Mouse (Mus musculus) thymus, adult 2 months (tissue): ENCODE results near the gene Rassf7. TPM values are rescaled to one million over a fixed set of nuclear protein-coding genes. Genes with fewer than 3 reads are reported as not detected.

ENCODE experiments used
- DNase-seq: peaks from one replicate; pipeline ENCODE4 v3.0.0; 2021
- H3K27ac ChIP-seq: fragments of 200-500 bp; 2 replicates; pipeline ENCODE4 v1.5.1; 2012; ENCODE audit warnings: low read length, control low read depth; ENCODE audit not compliant: control insufficient read depth, insufficient read depth
- H3K27me3 ChIP-seq: fragments of 200-500 bp; 2 replicates; pipeline ENCODE4 v1.6.1; 2012; ENCODE audit warnings: mild to moderate bottlenecking, low read length, moderate library complexity, mixed read lengths; ENCODE audit not compliant: control insufficient read depth, insufficient read depth
- H3K36me3 ChIP-seq: fragments of 200-500 bp; 2 replicates; pipeline ENCODE4 v1.6.1; 2012; ENCODE audit warnings: mild to moderate bottlenecking, low read length, moderate library complexity; ENCODE audit not compliant: control insufficient read depth, insufficient read depth
- H3K4me1 ChIP-seq: fragments of 200-500 bp; replicated peaks from 2 replicates; pipeline ENCODE4 v1.6.1; 2012; ENCODE audit warnings: low read length; ENCODE audit not compliant: control insufficient read depth, insufficient read depth
- H3K4me3 ChIP-seq: fragments of 200-500 bp; 2 replicates; pipeline ENCODE4 v1.5.1; 2012; ENCODE audit warnings: mild to moderate bottlenecking, low read length, control low read depth, moderate library complexity; ENCODE audit not compliant: control insufficient read depth, insufficient read depth
- CTCF ChIP-seq: fragments of 200-500 bp; IDR thresholded peaks from 2 replicates; pipeline ENCODE4 v1.5.1; 2012; ENCODE audit warnings: mild to moderate bottlenecking, control low read depth, low read length, moderate library complexity, borderline replicate concordance; ENCODE audit not compliant: control insufficient read depth, poor library complexity, insufficient read depth; ENCODE audit errors: extremely low read depth
- POLR2A ChIP-seq: fragments of 200-500 bp; IDR thresholded peaks from 2 replicates; pipeline ENCODE4 v1.6.1; 2012; ENCODE audit warnings: mild to moderate bottlenecking, low read length, control low read depth, moderate library complexity; ENCODE audit not compliant: control insufficient read depth, poor library complexity, insufficient read depth; ENCODE audit errors: extremely low read depth
- WGBS: fragments of 180-500 bp; shearing (Covaris S2); methylation state at CpG from one replicate; pipeline ENCODE4 v1.1.7; 2018; 5-methylcytosine and 5-hydroxymethylcytosine counted together
- polyA plus RNA-seq: library from polyadenylated mRNA; depleted of rRNA; stranded (reverse); fragments of >200 nt; gene quantifications from 2 replicates; pipeline ENCODE4 v1.2.3, GENCODE M21; 2012

Rassf7 gene
- polyA plus RNA-seq, 1 experiment, result 29.8 TPM

DNA sequence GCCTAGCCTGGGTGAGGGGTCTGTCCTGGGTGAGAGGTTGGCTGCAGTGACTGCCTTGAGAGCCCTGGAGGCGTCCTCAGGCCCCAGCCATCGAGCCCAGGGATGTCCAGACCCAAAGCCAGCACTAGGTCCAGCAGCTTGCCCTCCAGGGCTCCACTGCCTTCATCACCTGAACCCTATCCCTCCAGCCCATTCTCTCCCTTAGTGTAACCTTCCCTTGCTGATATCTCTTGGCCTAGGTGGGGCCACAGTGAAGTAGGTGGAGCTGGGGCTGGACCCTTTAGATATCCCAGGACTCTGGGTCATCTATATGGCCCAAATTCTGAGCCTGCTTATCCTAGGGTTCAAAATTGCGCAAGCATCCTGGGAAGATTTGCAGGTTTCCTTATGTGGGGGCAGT, 6.1 kb upstream of the Rassf7 start:
- no peaks in the 10 kb centered on the region for H3K36me3 ChIP-seq
- no peaks in the 10 kb centered on the region for H3K4me1 ChIP-seq
- no peak for DNase-seq
- no peak overlapping the region for H3K4me3 ChIP-seq
- no peak for TF ChIP-seq POLR2A
- TF ChIP-seq CTCF, result no peak
- 84% methylated on average over 3 of the region's 3 CpGs for WGBS
- no peak overlapping the region for H3K27ac ChIP-seq
- H3K27me3 ChIP-seq, result no peaks in the 10 kb centered on the region

DNA sequence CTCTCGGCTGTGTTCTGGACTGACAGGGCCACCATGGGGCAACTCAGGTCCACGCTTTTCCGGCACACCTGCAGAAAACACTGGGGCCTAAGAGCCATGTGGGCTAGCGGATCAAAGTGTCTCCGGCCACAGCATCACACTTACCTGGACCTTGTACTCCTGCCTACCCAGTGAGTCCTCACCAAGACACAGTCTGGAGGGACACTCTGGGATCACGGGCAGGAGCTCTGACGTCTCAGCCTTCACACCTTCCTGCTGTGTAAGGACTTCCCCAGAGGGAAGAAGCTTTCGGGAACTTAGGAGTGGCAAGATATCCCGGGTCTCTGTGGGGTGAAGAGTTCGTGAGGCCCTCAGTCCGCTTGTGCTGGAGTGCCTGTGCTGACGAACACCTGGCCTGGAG, 5.5 kb upstream of the Rassf7 start:
- Histone ChIP-seq H3K27me3 (no peaks in the 10 kb centered on the region), H3K36me3 (no peaks in the 10 kb centered on the region), H3K27ac (no peak overlapping the region), H3K4me1 (peaks cover 3% of the 10 kb centered on the region), H3K4me3 (no peak overlapping the region)
- 95% methylated on average over 12 of the region's 12 CpGs for WGBS
- DNase-seq, result no peak
- TF ChIP-seq CTCF, result no peak
- TF ChIP-seq POLR2A, result no peak

DNA sequence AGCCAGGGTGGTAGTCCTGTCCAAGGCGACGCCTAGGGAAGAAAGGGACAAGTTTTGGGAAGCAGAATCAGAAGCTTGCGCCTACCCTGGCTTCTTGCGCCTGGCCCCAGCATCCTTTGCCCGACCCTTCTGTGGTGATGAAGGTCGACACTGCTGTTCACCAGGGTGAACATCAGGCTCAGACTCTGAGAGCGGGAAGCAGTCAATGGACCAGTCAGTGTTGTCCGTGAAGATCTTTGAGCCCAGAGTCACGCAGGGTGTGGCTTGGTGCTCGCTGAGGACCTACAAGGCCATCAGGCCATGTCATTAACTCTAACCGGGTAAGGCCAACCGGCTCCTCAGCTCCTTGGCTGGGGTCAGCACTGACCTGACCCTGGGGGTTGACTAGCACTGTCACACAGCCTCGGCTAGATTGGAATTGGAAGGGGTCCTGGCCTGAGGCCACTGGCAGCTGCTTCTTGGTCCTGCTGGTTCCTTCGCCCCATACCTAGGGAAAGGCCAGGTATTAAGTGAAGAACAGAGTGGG, 5.0 kb upstream of the Rassf7 start:
- no peak overlapping the region for H3K4me3 ChIP-seq

DNA sequence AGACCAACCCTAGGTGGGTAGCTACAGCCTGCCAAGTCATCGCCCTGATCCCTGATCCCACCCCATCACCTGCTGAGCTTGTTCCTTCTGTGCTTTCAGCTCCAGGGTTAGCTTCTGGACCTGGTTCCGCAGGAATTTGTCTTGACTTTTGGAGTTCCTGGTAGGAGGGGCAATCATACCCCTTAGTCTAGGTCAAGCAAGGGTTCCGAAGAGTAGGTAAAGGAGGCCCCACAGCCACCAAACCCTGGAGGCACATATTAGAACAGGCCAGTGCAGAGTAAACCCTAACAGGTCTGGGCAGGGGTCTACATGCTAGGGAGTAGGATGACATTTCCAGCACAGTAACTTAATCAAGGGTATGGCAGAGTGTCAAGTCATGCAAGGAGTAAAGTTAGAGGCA, 2.5 kb upstream of the Rassf7 start:
- Histone ChIP-seq H3K27ac (no peak overlapping the region), H3K36me3 (no peaks in the 10 kb centered on the region), H3K4me1 (peaks cover 11% of the 10 kb centered on the region), H3K4me3 (no peak overlapping the region), H3K27me3 (no peaks in the 10 kb centered on the region)
- 93% methylated on average over 3 of the region's 3 CpGs for WGBS
- TF ChIP-seq CTCF (no peak), POLR2A (no peak)
- DNase-seq, result no peak

More for the DNA sequence above, 5.0 kb upstream of the Rassf7 start:
- TF ChIP-seq POLR2A, result no peak
- TF ChIP-seq CTCF, result no peak
- WGBS, result 97% methylated on average over 14 of the region's 14 CpGs
- DNase-seq, result no peak
- no peak overlapping the region for H3K27ac ChIP-seq
- no peaks in the 10 kb centered on the region for H3K27me3 ChIP-seq
- H3K36me3 ChIP-seq, result no peaks in the 10 kb centered on the region
- peaks cover 5% of the 10 kb centered on the region for H3K4me1 ChIP-seq

DNA sequence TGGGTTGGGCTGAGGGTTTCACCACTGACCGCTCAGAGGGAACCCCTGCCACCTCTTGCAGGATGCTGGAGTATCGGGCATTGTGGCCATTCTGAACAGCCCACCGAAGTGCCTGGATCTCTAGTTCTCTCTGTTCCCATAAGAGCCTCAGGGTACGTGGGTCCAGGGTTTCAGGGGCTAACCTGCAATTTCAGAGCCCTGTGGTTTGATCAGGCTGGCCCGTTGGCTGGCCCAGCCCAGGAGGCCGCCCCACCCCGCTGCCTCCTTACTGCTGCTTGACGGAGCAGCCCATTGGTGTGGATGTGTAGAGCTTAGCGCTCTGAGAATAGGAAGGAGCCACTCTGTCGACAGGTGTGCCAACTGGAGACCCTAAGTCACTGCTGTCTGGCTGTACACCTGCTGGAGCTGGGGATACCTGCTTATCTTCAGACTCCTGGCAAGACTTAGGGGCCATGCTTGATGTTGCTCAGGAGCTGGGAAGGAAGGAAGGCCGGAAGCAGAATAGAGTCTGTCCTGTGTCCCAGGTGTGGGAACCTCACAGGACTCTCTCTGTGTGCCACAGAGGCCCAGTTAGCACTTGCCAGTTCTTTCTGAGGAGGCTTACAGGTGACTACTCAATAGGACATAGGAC, 1.9 kb upstream of the Rassf7 start, which contains the start of gene Lmntd2:
Gene Lmntd2 (minus strand): TSS at position 476 of the 631 bp plus-strand sequence.
- Histone ChIP-seq H3K36me3 (no peaks in the 10 kb centered on the region), H3K27ac (no peak within 1 kb of the TSS), H3K4me3 (no peak within 1 kb of the TSS), H3K27me3 (no peaks in the 10 kb centered on the region), H3K4me1 (peaks cover 11% of the 10 kb centered on the region)
- no peak for TF ChIP-seq CTCF
- TF ChIP-seq POLR2A, result no peak
- 95% methylated on average over 11 of the region's 11 CpGs for WGBS
- no peak for DNase-seq

DNA sequence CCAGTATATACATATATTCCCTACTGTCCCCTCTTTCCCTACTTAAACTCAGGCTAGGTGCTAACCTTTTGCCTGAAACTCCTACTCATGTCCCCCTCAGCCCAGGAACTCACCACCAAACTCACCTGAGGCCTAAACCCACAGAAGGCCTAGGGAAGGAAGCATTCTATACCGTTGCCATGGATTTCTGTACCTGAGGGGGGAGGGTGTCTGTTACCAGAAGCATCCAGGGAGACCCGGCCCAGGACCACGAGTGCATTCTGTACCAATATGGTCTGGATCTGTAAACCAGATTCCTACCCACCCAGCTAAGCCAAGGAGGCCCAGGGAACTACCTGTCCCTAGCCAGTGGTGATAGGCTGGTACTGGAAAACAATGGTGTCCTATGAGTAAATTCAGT, 1.4 kb upstream of the Rassf7 start:
- DNase-seq, result no peak
- WGBS, result 87% methylated on average over 3 of the region's 3 CpGs
- Histone ChIP-seq H3K27me3 (no peaks in the 10 kb centered on the region), H3K36me3 (no peaks in the 10 kb centered on the region), H3K4me3 (no peak overlapping the region), H3K27ac (no peak overlapping the region), H3K4me1 (peaks cover 11% of the 10 kb centered on the region)
- no peak for TF ChIP-seq POLR2A
